ENCODE assay signal across 8 mouse cellular contexts in the genomic region with DNA sequence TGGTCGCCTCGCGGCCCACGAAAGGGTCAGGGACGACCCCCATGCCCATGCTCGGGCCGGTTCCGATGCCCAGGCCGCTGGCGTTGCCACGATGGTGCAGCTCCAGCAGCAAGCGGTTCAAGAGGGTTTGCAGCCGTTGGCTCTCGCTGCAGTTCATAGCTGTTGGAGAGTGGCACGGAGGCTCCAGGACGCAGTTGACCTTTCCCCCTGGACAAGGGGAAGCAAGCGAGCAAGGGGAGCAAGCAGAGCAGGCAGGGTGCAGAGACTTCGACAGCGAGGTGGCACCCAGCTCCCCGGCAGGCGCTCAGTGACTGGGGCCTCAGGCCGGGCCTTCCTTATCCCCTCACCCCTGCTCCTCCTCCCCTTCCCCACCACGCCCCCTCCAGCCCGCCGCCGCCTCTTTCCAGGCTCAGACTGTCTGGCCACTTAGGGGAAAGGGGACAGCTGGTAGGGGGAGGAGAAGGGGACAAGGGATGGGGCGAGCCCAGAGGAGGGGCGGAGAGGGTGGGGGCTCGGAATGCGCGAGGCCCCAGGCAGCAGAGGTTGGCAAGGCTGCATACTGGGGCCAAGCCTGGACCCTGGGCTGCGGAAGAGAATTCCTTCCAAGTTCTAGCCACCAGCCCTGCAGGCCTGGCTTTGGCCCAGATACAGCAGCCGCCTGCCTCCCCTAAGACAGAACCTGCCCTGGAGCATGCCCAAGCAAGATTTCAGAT. TPM values are rescaled to one million over a fixed set of nuclear protein-coding genes. Genes with fewer than 3 reads are reported as not detected.
DNase-seq lines count a peak whose midpoint lies in the region; ATAC-seq lines count a peak whose summit lies in the region.

A gene (minus strand): TSS at position 426 of the 713 bp plus-strand sequence.

- peak within 1 kb of the TSS; percentile 37 for H3K4me3 ChIP-seq in heart, embryonic 11.5 days (ENCODE audit: low read depth, low read length)
- peak within 1 kb of the TSS; percentile 24 for H3K4me3 ChIP-seq in forebrain, embryonic 15.5 days
- H3K4me3 ChIP-seq in stomach, embryonic 15.5 days (replicated peaks), result peak within 1 kb of the TSS; percentile 29

- intact Hi-C loops in heart, postnatal 36 days (cut with DNase I), result no loop called here

- H3K27ac ChIP-seq in heart, embryonic 11.5 days (ENCODE audit: low read depth, low read length), result no peak within 1 kb of the TSS
- peak within 1 kb of the TSS; percentile 72 for H3K27ac ChIP-seq in forebrain, embryonic 15.5 days (replicated peaks)
- no peak within 1 kb of the TSS for H3K27ac ChIP-seq in stomach, embryonic 15.5 days

- peak within 1 kb of the TSS; percentile 68 for H3K4me2 ChIP-seq in heart, embryonic 11.5 days
- H3K4me2 ChIP-seq in forebrain, embryonic 15.5 days (replicated peaks), result peak within 1 kb of the TSS; percentile 46
- H3K4me2 ChIP-seq in stomach, embryonic 15.5 days, result peak within 1 kb of the TSS; percentile 54

- peak; percentile 26; the same call in 1 of the 2 replicates for ATAC-seq in heart, embryonic 11.5 days (replicated peaks; ENCODE audit: insufficient number of reproducible peaks, low FRiP score, low TSS enrichment)
- peak; percentile 74 for ATAC-seq in forebrain, embryonic 15.5 days (replicated peaks)
- peak; percentile 63; the same call in 1 of the 2 replicates for ATAC-seq in stomach, embryonic 15.5 days (ENCODE audit: insufficient read depth, low FRiP score, low read depth)

- H3K27me3 ChIP-seq in heart, embryonic 11.5 days (ENCODE audit: control insufficient read depth, insufficient read depth, low read length), result peaks cover 26% of the 10 kb centered on the region
- no peaks in the 10 kb centered on the region for H3K27me3 ChIP-seq in forebrain, embryonic 15.5 days
- peaks cover 6% of the 10 kb centered on the region; the same call in 1 of the 2 replicates for H3K27me3 ChIP-seq in stomach, embryonic 15.5 days (replicated peaks)

- H3K9ac ChIP-seq in heart, embryonic 11.5 days (ENCODE audit: low read depth, low read length), result peak within 1 kb of the TSS; percentile 52; the same call in 1 of the 2 replicates
- H3K9ac ChIP-seq in forebrain, embryonic 15.5 days (replicated peaks), result 0 out of 2 replicates have a peak within 1 kb of the TSS, but pooled peaks have one; percentile 13
- no peak within 1 kb of the TSS for H3K9ac ChIP-seq in stomach, embryonic 15.5 days

- H3K36me3 ChIP-seq in heart, embryonic 11.5 days (ENCODE audit: control insufficient read depth, insufficient read depth, low read length), result no peaks in the 10 kb centered on the region
- H3K36me3 ChIP-seq in forebrain, embryonic 15.5 days, result no peaks in the 10 kb centered on the region
- H3K36me3 ChIP-seq in stomach, embryonic 15.5 days, result no peaks in the 10 kb centered on the region

- H3K4me1 ChIP-seq in heart, embryonic 11.5 days (ENCODE audit: control insufficient read depth, insufficient read depth, low read length), result no peaks in the 10 kb centered on the region
- peaks cover 12% of the 10 kb centered on the region for H3K4me1 ChIP-seq in forebrain, embryonic 15.5 days
- peaks cover 3% of the 10 kb centered on the region; the same call in 1 of the 2 replicates for H3K4me1 ChIP-seq in stomach, embryonic 15.5 days

- H3K9me3 ChIP-seq in heart, embryonic 11.5 days (replicated peaks; ENCODE audit: control insufficient read depth, low read length), result no peaks in the 10 kb centered on the region
- no peaks in the 10 kb centered on the region for H3K9me3 ChIP-seq in forebrain, embryonic 15.5 days
- H3K9me3 ChIP-seq in stomach, embryonic 15.5 days, result no peaks in the 10 kb centered on the region

- DNase-seq in heart, postnatal 36 days, result no peak
- DNase-seq in R1 (ENCODE audit: low read depth, low spot score) (peak; percentile 3), liver (peak; percentile 7)
- DNase-seq in urinary bladder, postnatal 14 days (ENCODE audit: low spot score), result no peak
- no peak for DNase-seq in lung, postnatal 14 days

- WGBS in heart, embryonic 11.5 days (ENCODE audit: insufficient replicate concordance), result 18% methylated on average over 30 of the region's 33 CpGs
- 30% methylated on average over 32 of the region's 33 CpGs for WGBS in forebrain, embryonic 15.5 days
- 42% methylated on average over 30 of the region's 33 CpGs for WGBS in stomach, embryonic 15.5 days

RNA-seq across cellular contexts. Expression of the gene that starts here (rescaled TPM):
- polyA plus RNA-seq in heart, embryonic 11.5 days (2014; fragmentation: Nextera tagmentation; extraction: Ambion mirVana), result 39.2 and 41.2 TPM in 2 replicates
- total RNA-seq in heart, postnatal 36 days (2021), result under 1 TPM; 0.22 to 0.25 TPM
- polyA plus RNA-seq in forebrain, embryonic 15.5 days (2015; fragmentation: Nextera tagmentation; extraction: Ambion mirVana), result 26.8 and 29.5 TPM in 2 replicates
- 30.7 and 34.2 TPM in 2 replicates for polyA plus RNA-seq in stomach, embryonic 15.5 days (2015; fragmentation: Nextera tagmentation; extraction: Ambion mirVana)

Comparison
In these comparisons a context has a peak if more than half of its experiments do, and no peak if none do; other contexts are left out.
1. DNase-seq: peak in R1 (single experiment) and liver (single experiment); none in heart, postnatal 36 days (0 of 2), urinary bladder, postnatal 14 days (single experiment) and lung, postnatal 14 days (single experiment).
2. Peak in every context shown above with its lines, with median percentiles within 50 percentile points of each other: ATAC-seq, H3K4me2 ChIP-seq and H3K4me3 ChIP-seq.